Mouse (Mus musculus) ES-Bruce4 (cell line): ENCODE measurements at regions not wholly inside any gene's neighbourhood (a gene's known extent, or its start where the extent isn't known, plus 50 kb on each side); places are given as distances from the start of the nearest gene placed in this dataset.

Source experiments
- H3K27ac ChIP-seq: 2 replicates; pipeline ENCODE4 v1.5.1; 2012; ENCODE audit warnings: low read length, inconsistent platforms; ENCODE audit not compliant: insufficient read depth
- H3K27me3 ChIP-seq: 2 replicates; pipeline ENCODE4 v1.6.1; 2012; ENCODE audit warnings: mild to moderate bottlenecking, low read length, inconsistent platforms; ENCODE audit not compliant: control insufficient read depth, poor library complexity, insufficient read depth, severe bottlenecking
- H3K36me3 ChIP-seq: 2 replicates; pipeline ENCODE4 v1.6.1; 2012; ENCODE audit warnings: inconsistent platforms, mild to moderate bottlenecking, low read length, moderate library complexity; ENCODE audit not compliant: control insufficient read depth, poor library complexity, insufficient read depth, severe bottlenecking
- H3K4me1 ChIP-seq: one replicate; pipeline ENCODE4 v1.8.1; 2011; ENCODE audit warnings: low read length; ENCODE audit not compliant: control insufficient read depth, insufficient read depth
- H3K4me3 ChIP-seq: 2 replicates; pipeline ENCODE4 v1.5.1; 2011; ENCODE audit warnings: low read depth, mild to moderate bottlenecking, low read length
- H3K9ac ChIP-seq: 2 replicates; pipeline ENCODE4 v1.6.1; 2012; ENCODE audit warnings: low read depth, mild to moderate bottlenecking, inconsistent platforms; ENCODE audit not compliant: poor library complexity, severe bottlenecking
- H3K9me3 ChIP-seq: replicated peaks from 2 replicates; pipeline ENCODE4 v1.6.1; 2012; ENCODE audit warnings: mild to moderate bottlenecking, low read length, inconsistent platforms; ENCODE audit not compliant: control insufficient read depth, poor library complexity, insufficient read depth, severe bottlenecking
- CTCF ChIP-seq: IDR thresholded peaks from one replicate; pipeline ENCODE4 v1.8.1; 2011; ENCODE audit warnings: low read depth, low read length
- EP300 ChIP-seq: IDR thresholded peaks from 2 replicates; pipeline ENCODE4 v1.6.1; 2011; ENCODE audit warnings: low read depth, low read length; ENCODE audit not compliant: insufficient read depth
- POLR2A ChIP-seq: IDR thresholded peaks from one replicate; pipeline ENCODE4 v1.8.1; 2011; ENCODE audit warnings: low read length; ENCODE audit not compliant: insufficient read depth

- H3K9me3 ChIP-seq: no peaks in the 10 kb centered on the region
- no peak overlapping the region for H3K27ac ChIP-seq
- H3K9ac ChIP-seq: no peak overlapping the region
- no peaks in the 10 kb centered on the region for H3K36me3 ChIP-seq
- TF ChIP-seq EP300 (no peak), POLR2A (no peak), CTCF (no peak)
- H3K4me1 ChIP-seq: no peaks in the 10 kb centered on the region
- H3K4me3 ChIP-seq: no peak overlapping the region
- H3K27me3 ChIP-seq: no peaks in the 10 kb centered on the region
Measured at GRCm38 (mm10) chr12:17621487-17621888, 69.2 kb upstream of the Hpcal1 start.

- H3K27me3 ChIP-seq: no peaks in the 10 kb centered on the region
- TF ChIP-seq EP300: no peak
- no peak for TF ChIP-seq CTCF
- TF ChIP-seq POLR2A: no peak
- no peaks in the 10 kb centered on the region for H3K36me3 ChIP-seq
- no peak overlapping the region for H3K9ac ChIP-seq
- H3K4me1 ChIP-seq: no peaks in the 10 kb centered on the region
- no peak overlapping the region for H3K4me3 ChIP-seq
- H3K9me3 ChIP-seq: no peaks in the 10 kb centered on the region
- H3K27ac ChIP-seq: no peak overlapping the region
Measured at GRCm38 (mm10) chr12:17622509-17623005, 68.1 kb upstream of the Hpcal1 start.

- Histone ChIP-seq H3K9me3 (no peaks in the 10 kb centered on the region), H3K4me3 (no peak overlapping the region), H3K27ac (no peak overlapping the region), H3K27me3 (no peaks in the 10 kb centered on the region), H3K9ac (no peak overlapping the region), H3K4me1 (no peaks in the 10 kb centered on the region), H3K36me3 (no peaks in the 10 kb centered on the region)
- TF ChIP-seq CTCF: no peak
- TF ChIP-seq EP300: 0 out of 2 replicates have a peak, but pooled peaks have one; percentile 42
Measured at GRCm38 (mm10) chr12:17626043-17626442, 64.6 kb upstream of the Hpcal1 start.

GRCm38 (mm10) chr12:17631161-17631560 is 59.5 kb upstream of the Hpcal1 start:
- H3K27ac ChIP-seq: no peak overlapping the region
- no peaks in the 10 kb centered on the region for H3K27me3 ChIP-seq
- no peaks in the 10 kb centered on the region for H3K4me1 ChIP-seq
- no peak overlapping the region for H3K4me3 ChIP-seq
- TF ChIP-seq POLR2A (no peak), EP300 (no peak), CTCF (no peak)
- no peak overlapping the region for H3K9ac ChIP-seq
- H3K36me3 ChIP-seq: no peaks in the 10 kb centered on the region
- peaks cover 8% of the 10 kb centered on the region for H3K9me3 ChIP-seq

GRCm38 (mm10) chr12:17636146-17636545 is 54.5 kb upstream of the Hpcal1 start:
- Histone ChIP-seq H3K27ac (no peak overlapping the region), H3K4me3 (no peak overlapping the region), H3K36me3 (no peaks in the 10 kb centered on the region), H3K9me3 (peaks cover 8% of the 10 kb centered on the region), H3K4me1 (no peaks in the 10 kb centered on the region), H3K9ac (no peak overlapping the region), H3K27me3 (no peaks in the 10 kb centered on the region)
- TF ChIP-seq POLR2A (no peak), EP300 (no peak)

GRCm38 (mm10) chr12:17636590-17636989 is 54.1 kb upstream of the Hpcal1 start:
- no peak overlapping the region for H3K27ac ChIP-seq
- no peaks in the 10 kb centered on the region for H3K27me3 ChIP-seq
- TF ChIP-seq EP300 (no peak), CTCF (no peak), POLR2A (no peak)
- no peak overlapping the region for H3K9ac ChIP-seq
- no peak overlapping the region for H3K4me3 ChIP-seq
- no peaks in the 10 kb centered on the region for H3K36me3 ChIP-seq
- H3K9me3 ChIP-seq: peaks cover 8% of the 10 kb centered on the region
- no peaks in the 10 kb centered on the region for H3K4me1 ChIP-seq
